Mouse (Mus musculus) brain, embryonic 14.5 days (tissue): Measurements from ENCODE around the gene Fgf15.

Source experiments
- CTCF ChIP-seq: fragments of 200-500 bp; IDR thresholded peaks from 2 replicates; pipeline ENCODE4 v1.5.1; 2012; ENCODE audit warnings: inconsistent platforms, mild to moderate bottlenecking, moderate library complexity, borderline replicate concordance; ENCODE audit not compliant: insufficient read depth, insufficient read length; ENCODE audit errors: extremely low read depth
- POLR2A ChIP-seq: fragments of 200-500 bp; IDR thresholded peaks from 2 replicates; pipeline ENCODE4 v1.6.1; 2012; ENCODE audit warnings: mild to moderate bottlenecking, inconsistent platforms, borderline replicate concordance; ENCODE audit not compliant: poor library complexity, insufficient read depth, insufficient read length, severe bottlenecking; ENCODE audit errors: extremely low read depth

- no peak for TF ChIP-seq POLR2A
- TF ChIP-seq CTCF, result no peak
Observed at GRCm38 (mm10) chr7:144864160-144864670, 32.1 kb upstream of the Fgf15 start.
